Mouse (Mus musculus): ENCODE data around the gene Atp9a. TPM values are rescaled to one million over a fixed set of nuclear protein-coding genes. Genes with fewer than 3 reads are reported as not detected.

The Atp9a gene
- total RNA-seq, 2 experiments from 2014 or later, result 0.04 to 0.18 TPM

DNA sequence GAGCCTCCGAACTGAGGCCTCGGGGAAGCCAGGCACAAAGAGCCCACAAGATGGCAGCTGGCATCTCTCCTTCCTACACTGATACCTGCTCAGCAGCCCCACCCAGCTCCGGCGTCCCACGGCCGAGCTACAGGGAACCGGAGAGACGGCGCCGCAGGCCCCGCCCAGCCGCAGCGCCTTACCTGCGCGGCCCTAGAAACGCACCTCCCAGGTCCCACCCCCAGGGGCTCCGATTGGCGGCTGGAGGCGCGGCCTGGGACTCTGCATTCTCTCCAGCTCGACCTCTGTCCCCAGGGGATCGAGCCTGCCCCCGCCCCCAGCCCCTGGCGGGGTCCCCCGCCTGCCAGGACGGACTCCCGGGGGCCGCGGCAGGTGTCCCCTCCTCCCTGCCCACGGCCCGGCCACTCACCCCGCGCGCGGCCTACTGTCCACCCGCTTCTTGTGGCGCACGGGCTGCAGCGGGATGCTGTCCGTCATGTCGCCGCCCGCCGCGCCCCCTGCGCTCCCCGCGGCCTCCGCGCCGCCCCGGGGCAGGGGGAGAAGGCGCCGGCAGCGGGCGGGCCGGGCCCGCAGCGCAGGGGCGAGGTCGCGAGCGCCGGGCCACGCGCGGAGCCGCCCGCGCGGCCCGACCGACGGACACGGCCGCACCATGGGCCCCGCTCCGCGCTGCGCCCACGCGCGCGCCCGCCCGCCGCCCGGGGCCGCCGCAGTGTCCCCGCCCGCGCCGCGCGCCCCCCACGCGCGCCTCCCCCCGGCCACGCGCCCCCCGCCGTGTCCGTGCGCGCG is 743 bp downstream of the Atp9a start:
- no peak for ATAC-seq (ENCODE audit: poor library complexity, severe bottlenecking)

DNA sequence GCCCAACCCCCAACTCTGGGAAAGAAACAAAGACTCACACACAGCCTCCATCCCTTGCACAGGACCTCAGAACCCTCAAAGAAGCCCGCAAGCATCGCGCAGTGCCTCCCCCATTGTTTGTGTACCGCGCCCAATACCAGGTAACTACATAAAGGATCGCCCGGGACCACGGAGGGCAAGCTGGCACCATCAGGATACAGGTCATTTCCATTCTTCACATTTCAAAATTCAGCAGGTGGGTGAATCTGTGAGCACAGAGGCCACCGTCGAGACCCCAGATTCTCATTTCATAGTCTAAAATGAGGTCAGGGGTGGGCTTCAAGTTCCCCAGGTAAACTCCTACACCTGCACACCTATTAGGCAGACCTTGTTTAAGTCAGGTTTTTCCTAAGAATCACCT is 1.7 kb downstream of the Atp9a start:
- no peak for ATAC-seq (ENCODE audit: poor library complexity, severe bottlenecking)

DNA sequence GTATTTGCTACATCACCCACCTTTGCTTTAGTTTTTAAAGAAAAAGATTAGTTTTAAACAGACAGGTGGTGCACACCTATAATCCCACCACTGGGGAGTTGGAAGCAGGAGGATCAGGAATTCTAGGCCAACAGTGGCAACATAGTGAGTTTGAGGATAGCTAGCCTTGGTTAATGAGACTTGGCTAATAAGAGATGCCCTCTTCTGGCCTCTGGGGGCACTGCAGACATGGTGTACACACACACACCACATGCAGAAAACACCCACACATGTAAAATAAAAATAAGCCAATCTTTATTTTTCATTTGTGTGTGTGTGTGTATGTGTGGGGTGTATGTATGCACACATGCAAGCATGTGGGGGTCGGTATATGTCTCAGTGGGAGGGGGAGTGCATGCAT is 3.4 kb downstream of the Atp9a start:
- no peak for ATAC-seq (ENCODE audit: poor library complexity, severe bottlenecking)

DNA sequence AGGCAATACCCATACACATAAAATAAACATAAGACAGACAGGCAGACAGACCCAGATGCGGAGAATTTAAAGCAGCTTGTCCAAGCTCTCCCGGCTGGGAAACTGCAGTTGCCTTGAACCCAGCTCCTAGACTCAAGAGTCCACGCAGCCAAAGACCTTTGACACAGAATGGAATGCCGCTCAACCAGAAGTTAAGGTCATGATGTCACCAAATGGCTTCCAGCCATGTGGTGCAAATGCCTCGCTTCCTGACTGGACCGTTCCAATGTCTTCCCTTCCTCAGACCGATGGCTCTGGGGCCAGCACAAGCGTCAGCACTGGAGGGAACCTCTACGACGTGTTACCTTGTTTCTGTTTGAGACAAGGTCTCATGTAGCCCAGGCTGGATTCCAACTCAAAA is 4.3 kb downstream of the Atp9a start:
- ATAC-seq (ENCODE audit: poor library complexity, severe bottlenecking), result no peak

DNA sequence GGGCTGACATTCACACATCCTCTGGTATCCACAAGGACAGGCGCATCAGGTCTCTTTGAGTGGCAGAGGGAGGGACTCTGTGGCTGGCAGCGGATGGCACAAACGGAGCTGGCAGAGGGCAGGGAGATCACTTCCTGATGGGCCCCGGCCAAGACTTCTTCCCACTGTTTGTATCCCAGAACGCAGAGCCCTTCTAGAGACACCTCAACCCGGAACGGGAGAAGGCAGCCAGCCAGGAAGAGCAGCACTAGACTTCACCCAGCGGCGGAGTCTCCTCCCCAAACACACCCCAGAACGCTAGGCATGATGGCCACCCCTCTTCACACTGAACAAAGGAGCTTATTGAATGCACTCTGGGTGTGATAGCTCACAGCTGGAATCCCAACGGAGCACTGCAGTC is 8.2 kb downstream of the Atp9a start:
- ATAC-seq (ENCODE audit: poor library complexity, severe bottlenecking), result no peak

DNA sequence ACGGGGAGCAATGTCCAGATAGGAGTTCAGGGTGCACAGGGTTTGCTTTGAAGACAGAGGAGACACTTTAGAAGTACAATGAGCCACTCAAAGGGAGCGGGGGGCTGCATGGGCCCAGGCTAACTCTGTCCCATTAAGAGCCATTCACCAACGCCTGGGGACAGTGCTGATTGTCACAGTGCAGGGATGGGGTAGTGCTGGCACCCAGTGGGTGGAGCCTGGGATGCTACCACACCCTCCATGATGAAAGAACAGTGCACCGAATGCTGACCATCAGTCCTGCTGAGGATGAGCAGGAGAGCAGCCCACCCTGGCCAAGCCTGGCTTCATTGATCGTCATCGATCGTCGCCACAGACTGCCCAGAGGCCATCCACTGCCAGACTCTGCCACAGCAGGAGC is 11.0 kb downstream of the Atp9a start:
- no peak for ATAC-seq (ENCODE audit: poor library complexity, severe bottlenecking)

DNA sequence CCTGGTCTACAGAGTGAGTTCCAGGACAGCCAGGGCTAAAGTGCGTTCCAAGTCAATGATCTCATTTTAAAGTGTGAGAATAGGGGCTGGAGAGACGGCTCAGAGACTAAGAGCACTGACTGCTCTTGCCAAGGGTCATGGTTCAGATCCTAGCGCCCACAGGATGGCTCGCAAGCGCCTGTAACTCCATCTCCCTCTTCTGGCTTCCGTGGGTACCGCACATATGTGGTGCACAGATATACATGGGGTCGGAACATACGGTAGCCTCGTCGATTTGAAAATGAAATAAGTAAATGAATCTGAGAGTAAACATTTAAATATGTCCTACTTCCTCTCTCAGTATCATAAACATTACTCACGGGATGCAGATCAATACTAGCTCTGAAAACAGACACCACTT is 12.5 kb downstream of the Atp9a start:
- no peak for ATAC-seq (ENCODE audit: poor library complexity, severe bottlenecking)

DNA sequence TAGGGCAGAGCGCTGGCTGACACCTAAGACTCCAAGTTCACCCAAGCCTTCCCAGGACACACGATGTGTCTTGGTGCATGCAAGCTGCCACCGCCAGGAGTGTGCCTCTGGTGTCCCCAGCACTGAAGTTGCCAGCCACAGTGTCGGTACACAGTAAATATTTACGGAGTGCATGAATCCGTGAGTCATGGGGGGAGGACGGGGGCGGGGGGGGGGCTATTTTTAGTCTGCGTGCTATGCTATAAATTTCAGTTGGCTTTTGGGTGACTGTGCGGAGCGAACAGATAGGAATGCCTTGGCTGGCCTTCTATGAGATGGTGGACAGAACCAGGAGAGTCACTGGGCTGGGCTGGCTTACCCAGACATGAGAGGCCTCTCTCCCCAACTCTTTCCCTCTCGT is 14.2 kb downstream of the Atp9a start:
- ATAC-seq (ENCODE audit: poor library complexity, severe bottlenecking), result no peak

DNA sequence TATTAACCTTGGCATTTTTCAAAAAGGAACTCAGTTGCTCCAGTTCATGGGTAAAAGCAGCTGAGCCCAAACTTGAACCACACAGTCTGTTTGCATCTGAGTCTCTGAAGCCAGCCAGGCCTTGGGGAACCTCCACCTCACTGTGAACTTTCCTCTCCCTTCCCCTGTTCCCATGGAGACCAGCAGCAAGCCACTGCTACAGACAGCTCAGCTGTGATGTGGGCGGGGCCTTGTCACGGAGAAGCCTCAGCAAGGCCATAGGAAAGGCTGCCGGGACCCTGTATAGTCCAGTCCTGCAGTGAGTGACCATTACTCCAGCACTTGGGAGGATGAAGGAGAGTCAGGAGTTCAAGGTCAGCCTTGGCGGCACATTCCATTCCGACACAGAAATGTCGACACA is 16.2 kb downstream of the Atp9a start:
- ATAC-seq (ENCODE audit: poor library complexity, severe bottlenecking), result no peak

DNA sequence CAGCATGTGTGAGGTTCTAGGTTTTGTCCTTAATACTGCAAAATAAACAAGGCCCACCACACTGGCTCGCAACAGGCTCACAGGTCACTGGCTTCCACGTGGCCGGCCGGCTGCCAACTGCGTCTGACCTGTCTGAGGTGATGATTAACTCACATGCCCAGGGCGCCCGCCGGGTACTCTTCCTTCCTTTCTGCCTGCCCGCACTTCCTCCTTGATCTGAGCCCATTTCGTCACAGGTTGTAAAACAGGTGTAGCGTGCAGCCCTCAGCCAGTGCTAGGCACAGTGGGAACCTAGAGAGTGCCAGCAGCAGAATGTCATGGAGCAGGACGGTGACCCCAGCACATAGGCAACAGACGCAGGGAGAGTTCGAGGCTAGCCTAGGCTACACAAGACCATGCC is 20.9 kb downstream of the Atp9a start:
- no peak for ATAC-seq (ENCODE audit: poor library complexity, severe bottlenecking)

DNA sequence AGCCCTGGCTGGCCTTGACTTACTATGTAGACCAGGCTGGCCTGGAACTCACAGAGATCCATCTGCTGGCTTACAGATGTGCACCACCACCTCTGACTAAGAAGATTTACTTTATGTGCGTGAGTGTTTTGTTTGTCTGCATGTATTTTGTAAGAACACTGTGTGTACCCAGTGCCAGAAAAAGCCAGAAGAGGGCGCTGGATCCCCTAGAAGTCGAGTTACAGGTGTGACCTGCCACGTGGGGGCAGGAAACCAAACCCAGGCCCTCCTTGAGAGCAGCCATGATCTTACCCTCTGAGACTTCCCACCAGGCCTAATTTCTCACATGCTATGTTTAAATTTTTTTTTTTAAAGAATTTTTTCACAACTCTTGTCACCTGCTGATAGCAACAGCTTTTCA is 22.5 kb downstream of the Atp9a start:
- ATAC-seq (ENCODE audit: poor library complexity, severe bottlenecking), result no peak

DNA sequence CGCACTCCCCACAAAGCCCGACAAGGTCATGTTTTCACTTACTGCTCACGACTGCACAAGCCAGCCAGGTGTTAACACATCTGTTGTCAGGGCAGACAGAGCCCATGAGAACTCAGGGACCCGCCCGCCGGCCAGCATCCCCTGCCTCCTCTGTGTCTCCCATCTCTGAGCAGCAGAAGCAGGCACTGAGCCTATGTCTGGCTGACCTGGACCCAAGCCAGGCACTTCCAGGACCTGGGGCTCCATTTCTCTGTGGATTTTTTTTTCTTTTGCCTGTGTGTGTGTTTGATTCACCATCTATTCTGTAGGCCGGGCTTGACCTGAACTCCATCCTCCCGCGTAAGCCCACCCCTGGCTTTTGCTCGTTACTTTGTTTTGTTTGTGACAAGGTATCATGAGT is 23.5 kb downstream of the Atp9a start:
- no peak for ATAC-seq (ENCODE audit: poor library complexity, severe bottlenecking)

DNA sequence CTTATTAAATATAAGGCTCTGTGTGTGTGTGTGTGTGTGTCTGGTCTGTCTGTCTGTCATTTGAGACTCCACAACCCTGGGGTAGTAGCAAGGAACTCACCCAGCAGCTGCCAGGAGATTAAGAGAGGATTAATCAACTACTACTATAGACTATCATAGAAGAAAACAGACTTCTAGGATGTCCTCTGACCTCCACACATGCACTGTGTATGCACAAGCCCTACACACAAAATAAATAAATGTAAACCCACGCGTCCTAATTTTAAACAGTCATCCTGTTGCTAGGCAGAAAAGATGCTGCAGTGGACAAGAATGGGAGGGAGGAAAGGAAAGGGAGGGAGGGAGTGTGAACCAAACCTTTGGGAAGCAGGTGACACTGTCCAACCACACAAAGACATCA is 23.9 kb downstream of the Atp9a start:
- no peak for ATAC-seq (ENCODE audit: poor library complexity, severe bottlenecking)

DNA sequence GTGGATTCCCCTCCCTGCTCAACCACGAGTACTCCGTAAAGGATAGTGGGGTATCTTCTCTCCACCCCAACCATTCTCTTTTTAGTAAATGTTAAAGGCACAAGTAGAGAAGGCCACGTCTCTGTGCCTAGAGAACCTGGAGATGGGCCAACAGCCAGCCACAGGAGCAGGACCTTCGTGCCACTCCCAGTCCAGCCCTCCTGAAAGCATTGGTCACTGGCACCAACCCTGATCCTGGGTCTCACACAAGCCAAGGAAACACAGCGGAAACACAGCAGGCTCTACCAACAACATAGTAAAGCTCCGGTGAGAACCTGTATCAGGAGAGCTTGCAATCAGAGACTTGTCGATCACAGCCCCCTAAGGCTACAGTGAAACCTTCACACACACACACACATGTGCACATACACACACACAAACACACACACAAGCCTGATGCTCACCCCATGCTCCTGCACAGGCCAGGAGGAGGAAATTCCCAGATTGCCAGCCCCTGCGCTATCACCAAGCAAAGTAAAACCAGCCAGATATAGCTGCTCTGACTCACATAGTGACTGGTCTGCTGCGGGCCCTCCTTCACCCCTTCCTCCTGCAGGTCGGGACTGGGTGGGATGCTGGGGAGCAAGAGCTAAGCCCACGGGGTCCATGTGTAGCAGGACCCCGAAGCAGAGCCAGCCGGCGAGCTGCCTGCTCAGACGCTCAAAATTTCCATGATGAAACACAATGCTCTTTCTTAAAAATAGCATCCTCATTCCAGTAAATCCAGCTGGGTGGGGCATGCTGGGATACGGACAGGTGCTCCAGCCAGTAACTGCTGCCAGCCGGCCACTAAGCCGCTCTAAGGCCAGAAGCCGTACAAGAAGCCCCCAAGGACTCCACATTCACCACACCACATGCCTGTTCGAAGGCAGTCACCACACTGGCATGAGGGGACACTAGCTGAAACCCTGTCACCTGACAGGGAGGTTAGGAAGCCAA is 29.7 kb downstream of the Atp9a start:
- ATAC-seq (ENCODE audit: poor library complexity, severe bottlenecking), result no peak

DNA sequence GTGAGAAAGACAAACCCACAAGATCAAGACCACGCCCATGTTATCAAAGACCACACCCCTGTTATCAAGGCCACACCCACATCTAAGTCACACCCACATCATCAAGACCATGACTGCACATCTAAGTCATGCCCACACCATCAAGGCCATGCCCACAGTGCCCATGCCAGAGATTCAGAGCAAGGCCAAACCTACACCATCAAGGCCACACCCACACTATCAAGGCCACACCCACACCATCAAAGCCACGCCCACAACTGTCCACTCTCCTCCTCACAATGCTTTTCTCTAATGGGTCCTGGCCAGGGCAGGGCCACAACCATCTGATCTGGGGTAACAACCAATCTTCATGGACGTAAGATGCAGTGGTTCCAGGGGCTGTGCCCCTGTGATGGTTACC is 31.2 kb downstream of the Atp9a start:
- no peak for ATAC-seq (ENCODE audit: poor library complexity, severe bottlenecking)

DNA sequence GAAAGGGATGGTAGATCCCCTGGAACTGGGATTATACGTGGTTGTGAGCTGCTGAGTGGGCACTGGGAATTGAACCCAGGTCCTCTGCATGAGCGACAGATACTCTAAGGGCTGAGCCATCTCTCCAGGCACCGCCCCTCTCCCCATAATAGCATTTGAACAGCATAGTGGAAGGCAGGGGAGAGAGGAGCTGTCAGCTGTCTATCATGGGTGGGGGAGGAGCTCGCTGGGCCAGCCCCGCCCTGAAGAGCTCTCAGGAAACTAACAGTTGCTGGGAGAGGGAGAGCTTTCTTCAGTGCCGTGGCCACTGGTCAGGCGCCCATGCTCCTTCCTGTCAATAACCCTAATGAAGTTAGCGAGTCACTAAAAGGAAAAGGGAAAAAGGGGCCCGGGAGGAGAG is 34.4 kb downstream of the Atp9a start:
- no peak for ATAC-seq (ENCODE audit: poor library complexity, severe bottlenecking)

DNA sequence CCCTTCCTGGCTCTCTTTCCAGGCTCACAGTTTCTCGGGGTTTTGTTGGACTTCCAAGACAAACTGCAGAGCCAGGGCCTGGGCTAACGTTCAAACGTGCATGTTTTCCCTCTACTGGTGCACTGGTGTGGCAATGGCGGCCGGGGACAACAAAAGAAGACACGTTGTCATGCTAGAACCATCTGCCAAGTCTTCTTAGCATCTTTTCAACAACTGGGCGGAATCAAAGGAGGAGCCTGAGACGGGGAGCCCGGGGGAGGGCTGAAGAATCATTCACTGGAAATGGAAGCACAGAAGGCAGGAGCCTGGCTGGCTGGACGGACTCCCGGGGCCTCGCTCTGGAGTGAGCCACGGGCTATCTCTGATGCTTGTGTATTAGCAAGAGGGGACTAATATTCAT is 39.9 kb downstream of the Atp9a start:
- ATAC-seq (ENCODE audit: poor library complexity, severe bottlenecking), result no peak

DNA sequence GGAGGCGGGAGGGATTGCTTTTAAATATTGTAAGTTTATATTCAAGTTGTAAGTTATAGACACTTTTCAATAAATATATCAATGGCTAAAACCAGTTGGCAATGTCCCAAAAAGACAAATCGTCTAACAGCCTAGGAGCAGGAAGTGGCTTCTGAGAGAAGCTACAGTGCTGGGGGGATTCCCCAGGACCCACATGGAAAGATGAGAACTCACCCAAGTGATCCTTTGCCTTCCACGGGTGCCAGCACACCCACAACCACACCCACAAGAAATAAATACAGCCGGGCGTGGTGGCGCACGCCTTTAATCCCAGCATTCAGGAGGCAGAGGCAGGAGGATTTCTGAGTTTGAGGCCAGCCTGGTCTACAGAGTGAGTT is 47.2 kb downstream of the Atp9a start:
- ATAC-seq (ENCODE audit: poor library complexity, severe bottlenecking), result no peak

DNA sequence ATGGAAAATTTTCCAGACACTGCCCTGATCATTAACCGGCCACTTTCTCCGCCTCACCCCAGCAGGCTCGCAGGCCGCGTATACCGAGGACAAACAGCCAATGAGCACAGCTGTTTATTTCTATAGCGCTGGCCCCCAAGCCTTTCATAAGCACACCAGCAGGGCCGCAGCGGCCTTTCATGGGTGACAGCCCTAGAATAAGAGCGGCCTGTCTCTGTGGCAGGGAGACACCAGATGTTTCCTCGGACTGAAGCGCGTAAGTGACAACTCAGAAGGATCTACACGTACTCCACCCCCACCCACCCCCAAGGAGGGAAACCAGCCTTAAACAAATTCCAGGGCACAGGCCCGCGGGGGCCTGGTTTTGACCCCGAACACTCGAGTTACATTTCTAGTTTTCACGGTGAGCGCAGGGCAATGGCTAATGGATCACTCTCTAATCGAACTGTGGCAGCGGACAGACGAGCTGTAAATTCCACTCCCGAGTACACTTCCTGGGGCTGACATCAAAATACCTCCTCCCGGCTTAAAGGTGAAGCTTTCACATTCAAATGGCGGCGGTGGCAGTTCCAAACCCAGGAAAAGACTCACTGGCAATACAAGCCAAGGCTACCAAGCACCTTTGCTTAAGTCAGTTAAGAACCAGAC is 47.7 kb downstream of the Atp9a start:
- ATAC-seq (ENCODE audit: poor library complexity, severe bottlenecking), result no peak

DNA sequence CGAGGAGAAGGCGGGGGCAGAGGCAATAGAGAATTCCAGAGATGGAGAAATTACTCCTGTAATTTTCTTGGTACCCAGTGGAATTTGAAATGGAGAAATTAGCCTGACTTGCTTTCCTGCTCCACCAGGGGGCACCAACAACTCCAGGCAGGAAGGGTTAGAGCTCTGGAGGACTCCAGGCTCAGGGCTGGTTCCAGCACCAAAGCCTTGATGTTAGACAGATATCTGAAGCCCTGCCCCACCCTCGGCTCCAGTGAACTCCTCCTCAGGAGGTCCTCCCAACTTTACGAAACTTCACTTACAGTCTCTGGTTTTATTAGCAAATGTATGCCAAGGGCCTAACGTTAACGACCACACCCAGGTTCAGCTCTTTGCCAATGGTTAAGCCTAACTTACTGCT is 50.4 kb downstream of the Atp9a start:
- ATAC-seq (ENCODE audit: poor library complexity, severe bottlenecking), result no peak

DNA sequence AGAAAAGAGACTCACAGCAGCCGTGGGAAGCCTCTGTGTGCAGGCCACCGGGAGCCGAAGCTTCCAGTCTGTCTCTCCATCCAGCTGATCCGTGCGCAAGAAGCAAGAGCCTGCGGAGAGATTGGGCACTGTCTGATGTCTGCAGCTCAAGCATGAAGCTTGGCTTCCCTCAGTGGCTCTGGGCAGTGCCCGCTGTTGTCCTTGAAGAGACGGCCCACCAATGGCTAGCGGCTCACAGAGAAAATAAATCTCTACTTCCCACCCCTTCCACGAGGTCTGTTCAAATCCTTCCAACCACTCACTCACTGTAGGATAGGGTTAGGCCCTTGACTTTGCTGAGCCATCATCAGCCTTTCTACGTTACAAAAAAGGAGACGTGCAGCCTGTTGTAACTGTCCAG is 54.9 kb downstream of the Atp9a start:
- ATAC-seq (ENCODE audit: poor library complexity, severe bottlenecking), result no peak

DNA sequence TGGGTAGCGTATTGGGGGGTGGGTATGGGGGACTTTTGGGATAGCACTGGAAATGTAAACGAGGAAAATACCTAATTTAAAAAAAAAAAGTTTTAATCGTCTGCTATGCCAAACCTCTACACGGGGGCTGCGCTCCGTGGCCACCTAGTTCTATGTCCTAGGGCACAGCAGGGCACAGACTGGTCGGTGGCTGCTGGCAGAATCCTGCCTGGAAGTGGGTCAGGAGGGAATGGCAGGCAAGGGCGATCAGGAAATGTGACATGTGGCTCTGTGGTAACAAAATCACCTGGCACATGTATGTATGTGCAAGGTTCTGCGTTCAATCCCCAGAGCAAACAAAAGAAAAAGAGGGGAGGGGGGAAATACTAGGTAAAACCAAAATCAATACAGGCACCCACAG is 56.3 kb downstream of the Atp9a start:
- ATAC-seq (ENCODE audit: poor library complexity, severe bottlenecking), result no peak
